Mouse (Mus musculus): ENCODE measurements around the gene Fam126b.
A peak's percentile ranks its signal among the peaks of the same experiment; 100 is the strongest.
"Not testable (repeated sequence)": the region's sequence is repeated elsewhere in the genome, so short reads cannot be mapped to it uniquely, and the experiment has no call there.

Gene Fam126b

DNA sequence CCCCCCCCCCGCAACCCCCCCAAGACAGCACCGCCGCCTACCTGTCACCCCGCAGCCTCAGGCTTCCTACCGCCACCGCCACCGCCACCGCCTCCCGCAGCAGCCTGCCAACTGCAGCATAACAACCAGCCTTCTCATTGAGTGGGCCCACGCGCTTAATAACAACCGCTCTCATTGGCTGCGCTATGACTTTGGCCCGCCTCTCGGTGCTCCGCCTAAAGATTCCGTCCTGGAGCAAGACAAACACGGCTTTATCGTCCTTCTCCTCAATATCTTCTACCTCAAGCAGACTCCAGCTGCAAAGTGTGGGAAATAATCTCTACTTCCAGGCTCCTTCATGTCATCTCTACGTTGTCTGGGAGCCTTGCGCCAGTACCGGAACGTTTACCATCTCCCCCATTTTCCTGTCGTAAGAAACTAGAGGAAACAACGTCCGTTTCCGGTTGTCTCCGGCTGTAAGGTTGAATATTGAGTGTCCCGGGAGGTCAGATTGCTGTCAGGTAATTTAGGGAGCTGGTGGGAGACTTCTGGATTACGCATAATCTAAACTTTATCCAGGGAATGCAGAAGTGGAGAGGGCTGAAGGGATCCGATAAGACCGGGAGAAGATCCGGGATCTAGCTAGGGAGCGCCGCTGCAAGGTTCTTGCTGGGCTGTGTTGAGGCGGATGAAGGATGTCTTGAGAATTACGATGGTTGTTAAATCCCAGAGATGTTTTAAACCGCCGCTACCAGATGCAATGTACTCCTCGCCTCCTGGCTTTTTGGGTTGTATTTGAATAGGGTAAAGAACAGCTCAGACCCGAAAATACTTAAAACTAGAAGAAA, at the start of gene Fam126b, which contains the start of gene Ndufb3:
Fam126b (minus strand) TSS at position 153 of the 827 bp plus-strand sequence.
Ndufb3 (plus strand) TSS at position 214 of the 827 bp plus-strand sequence.
- peak; percentile 84 for DNase-seq (ENCODE audit: low spot score)

DNA sequence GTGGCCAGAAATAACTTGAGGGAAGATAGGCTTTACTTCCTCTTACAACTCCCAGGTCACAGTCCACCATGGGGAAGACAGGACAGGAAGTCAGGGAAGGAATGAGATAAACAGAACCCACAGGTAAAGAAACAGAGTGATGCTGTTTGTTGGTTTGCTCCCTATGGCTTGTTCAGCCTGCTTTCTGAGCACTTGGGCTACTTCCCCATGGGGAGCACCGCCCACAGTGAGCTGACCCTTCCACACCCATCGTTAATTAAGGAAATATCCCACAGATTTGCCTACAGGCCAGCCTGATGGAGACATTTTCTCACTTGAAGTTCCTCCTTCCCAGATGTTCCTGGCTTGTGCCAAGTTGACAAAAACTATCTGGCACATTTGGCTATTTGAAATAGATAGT, 42.7 kb upstream of the Fam126b start:
- DNase-seq (ENCODE audit: low spot score) = not testable (repeated sequence)

DNA sequence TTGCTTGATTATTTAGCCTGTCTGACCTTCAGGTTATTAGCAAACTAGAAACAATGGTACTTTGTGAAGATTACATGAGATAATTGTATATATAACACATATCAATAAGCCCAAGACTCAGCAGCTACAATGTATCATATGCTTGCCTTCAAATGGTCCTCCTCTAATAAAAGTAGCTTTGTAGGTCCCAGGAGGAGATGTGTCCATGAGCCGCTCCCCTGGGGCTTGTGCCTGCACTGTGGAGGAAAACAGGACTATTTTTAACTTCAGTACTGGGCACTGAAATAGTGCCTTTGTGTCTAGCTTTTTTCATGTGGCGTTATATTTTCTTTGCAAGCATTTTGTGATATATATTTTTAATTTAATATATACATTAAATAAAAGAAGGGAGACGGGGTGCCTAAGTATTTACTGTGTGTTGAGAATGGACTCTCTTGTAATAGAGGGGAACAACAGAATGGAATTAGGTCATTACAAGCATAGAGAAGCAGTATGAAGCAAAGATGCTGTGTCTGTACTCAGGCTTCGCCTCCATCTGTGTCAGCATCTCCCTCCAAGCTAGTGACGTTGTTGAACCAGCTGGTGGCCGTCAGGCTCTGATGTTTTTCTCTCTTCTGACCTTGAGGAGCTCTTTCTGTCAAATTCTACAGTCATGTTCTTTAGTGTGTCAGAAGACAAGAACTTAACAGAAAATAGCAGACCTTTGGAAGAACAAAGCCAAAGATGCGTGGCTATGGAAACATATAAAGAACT, 36.0 kb upstream of the Fam126b start:
- DNase-seq (ENCODE audit: low spot score) = peak; percentile 14

DNA sequence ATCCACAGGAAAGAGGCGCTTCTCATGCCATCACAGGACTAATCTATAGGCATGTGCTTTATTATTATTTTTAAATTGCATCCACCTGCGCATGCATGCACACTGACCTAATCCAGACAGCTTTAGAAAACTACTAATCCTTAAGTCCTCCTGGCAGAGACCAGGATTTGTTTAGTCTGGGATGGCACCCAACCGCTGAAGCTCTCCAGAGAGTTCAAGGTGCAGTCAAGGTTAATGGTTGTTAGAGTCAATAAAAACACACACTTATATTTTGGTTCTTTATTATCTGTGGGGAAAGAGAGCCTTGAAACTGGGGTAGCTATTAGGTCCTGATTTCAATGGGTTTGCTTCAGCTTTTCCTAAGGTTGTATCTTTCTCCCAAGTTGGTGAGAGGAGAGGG, 35.1 kb upstream of the Fam126b start:
- no peak for DNase-seq (ENCODE audit: low spot score)

DNA sequence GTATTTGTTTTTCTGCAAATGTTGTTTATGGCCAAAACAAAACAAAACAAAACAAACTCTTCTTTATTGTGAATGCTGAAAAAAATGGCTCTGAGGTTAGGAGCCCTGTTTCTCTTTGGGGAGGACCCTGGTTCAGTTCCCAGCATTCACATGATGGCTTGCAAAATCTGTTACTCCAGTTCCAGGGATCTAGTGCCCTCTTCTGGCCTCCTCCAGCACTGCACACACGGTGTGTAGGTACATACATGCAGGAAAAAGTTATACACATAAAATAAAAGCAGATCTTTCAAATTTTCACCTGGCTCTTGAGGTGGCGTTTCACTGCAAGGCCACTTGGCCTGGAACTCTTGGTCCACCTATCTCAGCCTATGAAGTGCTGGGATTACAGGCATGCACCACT, 32.6 kb upstream of the Fam126b start:
- DNase-seq (ENCODE audit: low spot score) = no peak

DNA sequence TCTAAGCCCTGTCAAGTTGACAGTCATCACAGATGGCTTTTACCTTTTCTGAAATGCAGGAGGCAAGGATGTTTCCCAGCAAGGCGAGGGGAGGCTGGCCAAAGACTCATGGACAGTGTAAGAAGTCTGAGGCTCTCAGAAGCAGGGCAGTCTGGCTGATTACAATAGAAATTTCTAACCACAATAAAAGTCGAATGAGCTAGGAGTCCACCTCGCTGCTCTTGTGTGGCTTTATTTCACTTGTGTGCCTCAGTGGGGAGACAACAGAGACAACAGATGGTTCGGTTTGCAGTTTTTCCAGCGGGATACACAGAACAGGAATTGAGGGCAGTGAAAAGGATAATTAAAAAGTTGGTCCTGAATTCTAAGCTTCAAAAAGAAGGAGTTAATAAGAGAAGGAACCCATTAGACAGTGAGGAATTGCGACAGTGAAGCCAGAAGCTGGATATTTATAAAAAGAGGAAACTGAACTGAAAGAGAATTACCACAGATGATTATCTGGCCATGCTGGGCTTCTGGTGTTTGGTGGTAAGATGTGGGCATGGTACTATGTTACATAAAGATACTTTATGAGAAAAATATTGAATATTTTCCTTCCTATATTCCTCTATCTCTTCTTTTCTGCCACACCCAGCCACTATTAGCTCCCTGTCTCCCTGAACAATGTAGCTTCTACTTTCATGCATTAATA, 32.0 kb upstream of the Fam126b start:
- no peak for DNase-seq (ENCODE audit: low spot score)

DNA sequence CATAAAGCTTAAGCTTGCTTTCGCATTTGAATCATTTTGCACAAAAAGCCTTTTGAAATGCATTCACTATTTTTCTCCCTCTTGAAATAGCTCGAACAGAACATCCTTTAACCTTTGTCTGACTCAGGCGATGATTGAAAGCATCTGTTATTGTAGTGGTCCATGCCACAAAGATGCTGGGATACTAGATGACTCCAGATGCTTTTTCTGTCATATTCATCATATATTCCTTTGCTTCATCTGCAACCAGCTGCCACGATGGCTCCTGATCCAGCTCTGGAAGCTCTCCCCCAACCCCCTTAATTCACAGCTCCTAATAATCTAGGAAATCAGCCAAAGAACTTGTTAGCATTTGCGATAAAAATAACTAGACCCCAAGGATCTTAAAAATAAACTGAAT, 31.0 kb upstream of the Fam126b start:
- no peak for DNase-seq (ENCODE audit: low spot score)

DNA sequence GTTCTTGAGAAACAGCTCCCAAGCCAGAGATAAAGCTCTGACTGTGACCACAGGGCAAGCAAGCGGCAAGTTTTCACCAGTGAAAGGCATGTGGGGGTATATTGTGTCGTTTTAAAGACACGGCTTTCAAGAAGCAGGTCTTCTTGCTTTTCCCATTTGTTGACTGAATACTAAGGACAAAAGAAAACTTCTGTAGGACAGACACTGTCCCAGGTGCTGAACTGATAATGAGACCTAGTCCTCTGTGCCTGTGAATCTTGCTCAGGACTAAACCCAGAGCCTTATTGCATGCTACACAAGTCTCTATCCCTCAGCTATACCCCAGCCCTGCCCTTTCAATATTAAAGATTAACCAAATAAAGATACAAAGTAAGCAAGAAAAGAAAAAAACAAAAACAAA, 30.1 kb upstream of the Fam126b start:
- no peak for DNase-seq (ENCODE audit: low spot score)

DNA sequence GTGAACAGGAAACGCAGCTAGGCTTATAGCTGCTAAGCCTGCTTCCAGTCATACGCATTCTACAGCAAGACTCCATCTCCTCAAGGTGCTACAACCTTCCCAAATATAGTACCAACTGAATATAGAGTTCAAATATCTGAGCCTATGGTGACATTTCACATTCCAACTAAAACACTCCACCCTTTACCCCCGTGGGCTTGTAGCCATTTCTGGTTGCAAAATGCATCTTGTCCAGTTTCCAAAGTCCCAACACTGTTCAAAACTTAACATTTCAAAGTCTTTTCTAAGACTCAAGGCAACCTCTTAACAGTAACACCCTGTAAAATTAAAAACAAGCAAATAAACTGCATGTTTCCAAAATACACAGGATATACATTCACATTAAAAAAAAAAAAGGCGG, 29.0 kb upstream of the Fam126b start:
- DNase-seq (ENCODE audit: low spot score) = no peak

DNA sequence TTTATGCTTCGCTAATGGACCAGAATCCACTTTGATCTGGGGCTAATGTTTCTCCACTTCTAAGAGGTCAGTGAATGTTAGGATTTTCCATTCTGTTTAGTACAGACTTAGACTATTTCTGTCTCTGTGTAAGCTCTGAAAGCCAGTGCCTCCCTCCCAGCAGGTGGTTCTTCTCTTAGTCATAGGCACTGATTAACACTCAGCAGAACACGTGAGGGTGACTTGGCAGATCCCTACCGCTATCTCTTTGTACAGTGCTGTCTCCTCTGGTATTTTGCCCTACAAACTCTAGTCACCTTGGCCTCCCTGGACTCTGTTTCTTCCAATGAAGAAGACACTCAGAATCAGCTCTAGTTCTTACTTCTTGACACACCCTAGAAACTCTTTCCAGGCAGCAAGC, 28.3 kb upstream of the Fam126b start:
- no peak for DNase-seq (ENCODE audit: low spot score)

DNA sequence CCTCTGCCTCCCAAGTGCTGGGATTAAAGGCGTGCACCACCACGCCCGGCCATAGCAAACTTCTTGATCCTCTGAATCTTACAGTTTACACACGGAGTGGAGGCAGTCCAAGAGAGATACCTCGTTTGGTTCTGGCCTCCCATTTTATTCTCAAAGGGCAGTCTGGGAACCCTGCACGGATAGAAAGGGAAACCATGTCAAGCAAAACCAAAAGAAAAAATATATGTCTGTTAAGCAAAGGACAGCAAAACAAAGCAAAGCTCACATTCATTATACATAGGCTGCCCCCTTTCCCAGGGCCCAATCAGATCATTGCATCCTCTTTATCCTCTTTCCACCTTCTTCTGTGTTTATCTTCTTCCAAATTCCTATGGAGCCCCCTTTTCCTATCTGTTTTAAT, 27.7 kb upstream of the Fam126b start:
- no peak for DNase-seq (ENCODE audit: low spot score)

DNA sequence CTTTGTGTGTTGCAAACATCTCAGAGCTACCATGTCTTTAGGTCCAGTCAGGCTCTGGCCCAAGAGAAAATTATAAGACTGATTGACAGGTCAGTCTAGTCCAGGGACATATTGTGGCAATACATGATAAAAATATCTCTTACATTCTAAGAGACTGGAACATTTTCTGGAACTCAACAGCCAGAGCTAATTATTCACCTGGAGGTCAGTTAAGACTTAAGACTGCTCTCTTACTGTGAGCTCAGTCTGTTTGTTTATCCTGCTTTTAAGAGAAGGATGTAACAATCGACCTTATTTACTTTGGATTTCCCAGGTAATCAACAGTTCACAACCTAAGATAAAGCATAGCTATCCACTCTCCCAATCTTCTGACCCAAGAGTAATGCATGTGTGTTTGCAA, 24.5 kb upstream of the Fam126b start:
- no peak for DNase-seq (ENCODE audit: low spot score)

DNA sequence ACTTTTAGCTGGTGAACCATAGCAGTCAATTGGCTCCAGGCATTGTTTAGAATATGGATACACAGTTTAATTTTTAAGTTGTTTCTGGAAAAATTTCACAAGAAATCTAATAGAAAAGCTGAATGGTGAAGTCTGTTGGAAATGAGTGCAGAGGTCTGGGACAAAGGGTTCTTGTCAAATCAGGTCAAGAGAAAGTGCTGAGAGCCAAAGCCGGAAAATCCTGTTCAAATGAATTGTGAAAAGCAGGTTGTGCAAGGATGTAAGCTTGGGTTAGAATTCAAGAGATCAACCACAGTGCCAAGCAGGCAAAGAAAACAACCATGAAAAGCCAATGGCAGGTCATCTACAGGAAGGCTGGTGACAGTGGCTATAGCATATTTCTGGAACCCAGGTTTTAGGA, 24.0 kb upstream of the Fam126b start:
- no peak for DNase-seq (ENCODE audit: low spot score)

DNA sequence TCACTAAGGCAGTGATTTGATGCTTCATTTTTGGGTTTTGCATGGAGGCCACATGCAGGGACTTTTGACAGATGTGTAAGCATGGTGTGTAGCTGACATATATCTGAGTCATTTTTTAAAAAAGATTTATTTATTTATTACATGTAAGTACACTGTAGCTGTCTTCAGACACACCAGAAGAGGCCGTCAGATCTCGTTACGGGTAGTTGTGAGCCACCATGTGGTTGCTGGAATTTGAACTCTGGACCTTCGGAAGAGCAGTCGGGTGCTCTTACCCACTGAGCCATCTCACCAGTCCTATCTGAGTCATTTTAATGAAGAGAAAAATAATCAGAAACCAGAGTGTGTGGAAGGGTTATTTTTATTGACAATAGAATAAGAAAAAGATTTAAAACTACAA, 23.5 kb upstream of the Fam126b start:
- DNase-seq (ENCODE audit: low spot score) = not testable (repeated sequence)

DNA sequence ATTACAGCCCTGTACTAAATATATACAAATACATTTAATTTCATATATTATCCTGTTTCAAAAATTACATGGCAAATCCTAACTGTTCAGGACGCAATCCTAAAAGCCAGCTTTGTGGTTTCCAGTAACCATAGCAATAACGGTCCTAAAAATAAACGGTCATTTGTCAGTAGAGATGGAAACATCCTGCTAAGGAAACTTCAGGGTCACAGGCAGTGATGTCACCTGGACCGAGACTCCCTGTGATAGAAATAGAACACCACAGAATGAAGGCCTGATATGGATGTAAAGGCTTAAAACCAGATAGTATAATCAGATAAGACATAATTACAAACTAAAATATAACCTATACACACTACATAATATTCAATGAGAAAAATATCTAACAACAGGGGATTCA, 17.6 kb upstream of the Fam126b start:
- DNase-seq (ENCODE audit: low spot score) = no peak

DNA sequence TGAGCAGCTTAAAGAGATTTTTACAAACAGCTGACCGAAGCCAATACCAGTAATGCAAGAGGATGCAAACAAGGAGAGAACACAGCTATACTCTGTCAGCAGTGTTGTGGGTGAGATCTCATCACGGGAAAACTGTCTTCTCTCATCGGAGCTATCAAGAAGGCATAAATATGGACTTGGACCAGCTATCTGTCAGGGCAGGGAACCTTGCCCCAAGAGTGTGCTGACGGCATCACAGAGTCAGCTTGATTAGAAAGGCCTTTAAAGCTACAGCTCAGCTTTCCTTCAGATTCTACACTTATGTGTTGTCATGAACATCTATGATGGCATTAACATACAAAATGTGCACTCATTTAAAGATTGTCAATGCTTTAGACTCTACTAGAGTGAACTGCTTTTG, 16.6 kb upstream of the Fam126b start:
- no peak for DNase-seq (ENCODE audit: low spot score)

DNA sequence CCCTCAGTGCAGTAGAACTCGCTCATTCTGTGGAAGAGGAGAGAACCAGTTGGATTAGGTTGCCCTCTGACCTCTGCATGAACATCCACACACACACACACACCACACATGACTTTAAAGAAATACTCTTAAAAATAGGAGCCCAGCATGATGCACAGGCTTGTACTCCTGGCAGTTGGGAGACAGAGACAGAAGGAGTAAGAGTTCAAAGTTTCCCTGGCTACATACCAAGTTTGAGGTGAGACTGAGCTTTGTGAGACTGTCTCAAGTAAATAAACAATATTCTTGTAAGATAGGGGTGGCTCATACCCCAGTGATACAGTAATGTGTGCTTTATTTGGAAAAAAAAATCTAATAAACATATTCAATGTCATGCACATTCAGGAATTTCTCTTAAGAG, 1.4 kb upstream of the Fam126b start:
- DNase-seq (ENCODE audit: low spot score) = no peak

DNA sequence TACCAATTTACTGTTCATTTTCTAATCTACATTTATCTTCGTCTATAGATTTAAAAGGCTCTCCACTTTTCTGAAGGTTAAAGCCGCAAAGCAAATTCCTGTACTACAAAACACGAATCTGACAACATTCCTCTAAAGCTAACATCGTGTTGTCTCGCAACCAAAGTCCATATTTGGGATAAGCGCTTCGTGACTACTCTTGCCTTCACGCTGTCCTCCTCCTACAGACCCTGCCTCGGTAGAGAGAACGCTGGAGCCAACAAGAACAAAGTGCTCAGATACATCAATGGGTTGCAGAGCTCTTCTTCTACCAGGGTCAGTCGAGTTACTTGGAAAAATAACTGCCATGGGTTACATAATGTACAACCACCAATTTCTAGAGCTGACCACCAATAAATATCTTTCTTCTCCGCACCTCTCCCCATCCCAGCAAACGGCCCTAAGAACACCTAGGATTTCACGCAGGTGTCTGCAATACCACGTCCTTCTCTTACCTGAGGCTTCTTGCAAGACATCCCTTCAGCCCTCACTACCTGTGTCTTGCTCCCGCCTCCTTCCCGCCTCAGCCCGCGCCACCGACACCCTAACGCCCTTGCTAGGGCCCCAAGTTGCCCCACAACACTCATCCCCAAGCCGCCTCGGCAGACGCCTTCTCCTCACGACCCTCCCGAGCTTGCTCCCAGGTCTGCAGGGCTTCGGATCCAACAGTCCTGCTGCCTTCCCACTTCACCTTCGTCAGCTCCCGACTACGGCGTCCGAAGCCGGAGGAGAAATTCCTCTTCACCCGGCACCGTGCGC, 551 bp downstream of the Fam126b start:
- DNase-seq (ENCODE audit: low spot score) = no peak

DNA sequence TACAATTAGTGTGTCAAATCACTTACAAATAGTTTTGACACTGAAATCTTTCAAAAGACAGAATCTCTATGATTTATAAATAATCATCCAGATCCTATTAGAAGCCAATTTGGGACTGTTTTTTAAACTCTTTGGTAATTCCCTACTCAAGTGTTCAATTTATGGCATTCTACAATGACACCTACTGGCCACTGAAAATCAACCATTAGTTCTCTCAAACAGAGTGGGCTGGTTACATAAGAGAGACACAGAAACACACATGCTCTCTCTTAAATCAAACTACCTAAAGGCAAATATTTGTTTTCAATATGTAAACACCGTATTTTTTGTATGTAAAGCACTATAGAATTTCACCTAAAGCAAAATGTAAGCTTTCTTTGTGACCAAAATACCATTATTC, 1.9 kb downstream of the Fam126b start:
- no peak for DNase-seq (ENCODE audit: low spot score)

DNA sequence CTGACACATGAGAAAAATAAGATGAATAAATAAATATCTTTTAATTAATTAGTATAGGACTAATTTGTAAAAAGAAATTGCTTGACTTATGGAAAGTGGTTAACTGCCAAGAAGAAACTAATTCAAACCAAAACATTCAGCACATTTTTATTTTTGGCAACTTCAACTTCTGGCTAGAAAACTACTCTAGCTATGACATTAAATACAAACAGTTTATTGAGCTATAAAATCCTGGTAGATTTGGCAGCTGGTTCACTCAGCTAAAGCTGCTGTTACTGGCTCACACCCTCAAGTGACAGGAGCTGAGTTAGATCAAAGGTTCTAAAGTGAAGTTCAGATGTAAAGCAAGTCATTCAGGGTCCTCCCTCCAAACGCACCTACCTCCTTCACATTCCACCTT, 3.5 kb downstream of the Fam126b start:
- DNase-seq (ENCODE audit: low spot score) = no peak

DNA sequence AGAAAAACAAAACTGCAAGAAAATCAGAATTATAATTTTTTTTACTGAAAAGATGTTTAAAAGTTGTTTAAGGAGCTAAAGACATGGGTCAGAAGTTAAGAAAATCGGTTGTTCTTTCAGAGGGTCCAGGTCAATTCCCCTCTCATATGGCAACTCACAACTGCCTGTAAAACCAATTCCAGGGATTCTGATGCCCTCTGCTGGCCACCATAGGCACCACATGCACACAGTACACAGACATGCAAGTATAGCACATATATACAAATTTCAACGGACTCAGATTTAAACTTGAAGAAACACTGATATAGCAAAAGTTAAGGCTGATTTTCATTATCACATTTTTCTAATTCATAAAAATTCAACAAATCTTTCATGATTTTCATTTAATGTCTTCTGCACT, 6.9 kb downstream of the Fam126b start:
- peak; percentile 5 for DNase-seq (ENCODE audit: low spot score)

DNA sequence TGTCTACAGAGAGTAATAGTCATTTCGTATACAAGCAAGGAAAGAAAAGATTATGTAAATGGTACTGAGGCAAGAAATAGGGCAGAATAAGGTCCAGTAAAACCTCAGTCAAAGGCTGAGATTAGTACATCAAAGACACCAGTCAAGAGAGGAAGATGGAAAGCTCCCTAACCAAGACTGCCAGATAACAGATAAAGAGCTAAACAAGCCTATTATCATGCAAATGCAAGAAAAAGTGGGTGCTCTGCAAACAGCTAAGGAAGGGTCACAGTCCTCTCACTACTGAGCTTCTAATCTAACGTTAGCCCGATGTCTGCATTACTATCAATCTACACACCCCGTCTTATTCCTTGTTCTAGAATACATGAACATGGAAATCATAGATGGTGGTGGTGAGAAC, 15.7 kb downstream of the Fam126b start:
- no peak for DNase-seq (ENCODE audit: low spot score)

All from ovary, postnatal 36 days (tissue).